Mouse (Mus musculus) spleen, postnatal 4 days (tissue): ENCODE results near the gene Htr3a.

ENCODE experiments used
- DNase-seq, 2 experiments: peaks; one replicate each; pipeline ENCODE4 v3.0.0; 2022; ENCODE audit warnings: low spot score in 2 of 2

The Htr3a gene

GRCm38 (mm10) chr9:48910885-48911537 is at the start of gene Htr3a:
TSS of gene Htr3a (minus strand) at chr9:48911099.
- DNase-seq: no peak

- DNase-seq: no peak
Measured at GRCm38 (mm10) chr9:48947565-48947964, 36.7 kb upstream of the Htr3a start.

GRCm38 (mm10) chr9:48942349-48942748 is 31.4 kb upstream of the Htr3a start:
- no peak for DNase-seq

GRCm38 (mm10) chr9:48929436-48929835 is 18.5 kb upstream of the Htr3a start:
- DNase-seq: no peak

GRCm38 (mm10) chr9:48928781-48929180 is 17.9 kb upstream of the Htr3a start:
- DNase-seq: no peak

- DNase-seq: no peak
Measured at GRCm38 (mm10) chr9:48916011-48916788, 5.3 kb upstream of the Htr3a start.

- no peak for DNase-seq
Measured at GRCm38 (mm10) chr9:48904421-48904820, 6.5 kb downstream of the Htr3a start.

- DNase-seq: no peak
Measured at GRCm38 (mm10) chr9:48903766-48904165, 7.1 kb downstream of the Htr3a start.

GRCm38 (mm10) chr9:48898551-48898950 is 12.3 kb downstream of the Htr3a start:
- no peak for DNase-seq

GRCm38 (mm10) chr9:48895819-48896536 is 14.9 kb downstream of the Htr3a start:
- DNase-seq: no peak

GRCm38 (mm10) chr9:48894755-48895154 is 16.1 kb downstream of the Htr3a start:
- DNase-seq: no peak

- peak; percentile 36 to 77 for DNase-seq
Measured at GRCm38 (mm10) chr9:48893986-48894385, 16.9 kb downstream of the Htr3a start.

GRCm38 (mm10) chr9:48889093-48889492 is 21.8 kb downstream of the Htr3a start:
- no peak for DNase-seq

GRCm38 (mm10) chr9:48872896-48873295 is 38.0 kb downstream of the Htr3a start:
- no peak for DNase-seq

GRCm38 (mm10) chr9:48866523-48867121 is 44.3 kb downstream of the Htr3a start:
- no peak for DNase-seq

- DNase-seq: no peak
Measured at GRCm38 (mm10) chr9:48865235-48865634, 45.7 kb downstream of the Htr3a start.

GRCm38 (mm10) chr9:48861481-48861880 is 49.4 kb downstream of the Htr3a start:
- no peak for DNase-seq

- DNase-seq: peak; percentile 47 to 76
Measured at GRCm38 (mm10) chr9:48860526-48860845, 50.4 kb downstream of the Htr3a start.

GRCm38 (mm10) chr9:48859828-48860525 is 50.9 kb downstream of the Htr3a start:
- DNase-seq: no peak

GRCm38 (mm10) chr9:48857944-48858343 is 53.0 kb downstream of the Htr3a start:
- DNase-seq: no peak

GRCm38 (mm10) chr9:48856240-48856639 is 54.7 kb downstream of the Htr3a start:
- DNase-seq: no peak

GRCm38 (mm10) chr9:48849531-48849930 is 61.4 kb downstream of the Htr3a start:
- DNase-seq: no peak
